Mouse (Mus musculus): ENCODE measurements around the gene Rrp12. TPM values are rescaled to one million over a fixed set of nuclear protein-coding genes. Genes with fewer than 3 reads are reported as not detected.

Gene Rrp12
- total RNA-seq, 2 experiments from 2014 or later = 21.1 to 22.4 TPM

GRCm38 (mm10) chr19:41850719-41851543 is 45.0 kb downstream of the Rrp12 start:
- DNase-seq (ENCODE audit: low spot score in 2 of 2) = no peak

GRCm38 (mm10) chr19:41850021-41850718 is 45.8 kb downstream of the Rrp12 start:
- DNase-seq (ENCODE audit: low spot score in 2 of 2) = no peak

GRCm38 (mm10) chr19:41847992-41848851 is 47.8 kb downstream of the Rrp12 start, which contains the start of gene Frat2:
Frat2 (minus strand) TSS chr19:41848132.
- peak; percentile 75 to 88 for DNase-seq (ENCODE audit: low spot score in 2 of 2)

GRCm38 (mm10) chr19:41847614-41847991 is 48.4 kb downstream of the Rrp12 start:
- peak in 1 of 2 experiments; percentile 32 for DNase-seq (ENCODE audit: low spot score in 2 of 2)

GRCm38 (mm10) chr19:41847091-41847581 is 48.8 kb downstream of the Rrp12 start:
- peak; percentile 23 to 54 for DNase-seq (ENCODE audit: low spot score in 2 of 2)

GRCm38 (mm10) chr19:41846366-41847090 is 49.4 kb downstream of the Rrp12 start:
- DNase-seq (ENCODE audit: low spot score in 2 of 2) = no peak

GRCm38 (mm10) chr19:41844345-41844744 is 51.6 kb downstream of the Rrp12 start:
- DNase-seq (ENCODE audit: low spot score in 2 of 2) = no peak

GRCm38 (mm10) chr19:41842706-41843105 is 53.3 kb downstream of the Rrp12 start:
- no peak for DNase-seq (ENCODE audit: low spot score in 2 of 2)

- DNase-seq (ENCODE audit: low spot score in 2 of 2) = no peak
These were observed 53.8 kb downstream of the Rrp12 start for GRCm38 (mm10) chr19:41842196-41842595.

GRCm38 (mm10) chr19:41841105-41841750 is 54.7 kb downstream of the Rrp12 start:
- no peak for DNase-seq (ENCODE audit: low spot score in 2 of 2)

GRCm38 (mm10) chr19:41839685-41840084 is 56.3 kb downstream of the Rrp12 start:
- DNase-seq (ENCODE audit: low spot score in 2 of 2) = no peak

GRCm38 (mm10) chr19:41838808-41839207 is 57.2 kb downstream of the Rrp12 start:
- DNase-seq (ENCODE audit: low spot score in 2 of 2) = no peak

- no peak for DNase-seq (ENCODE audit: low spot score in 2 of 2)
These were observed 58.1 kb downstream of the Rrp12 start for GRCm38 (mm10) chr19:41837917-41838261.

GRCm38 (mm10) chr19:41837194-41837916 is 58.6 kb downstream of the Rrp12 start:
- no peak for DNase-seq (ENCODE audit: low spot score in 2 of 2)

GRCm38 (mm10) chr19:41836719-41837118 is 59.3 kb downstream of the Rrp12 start:
- DNase-seq (ENCODE audit: low spot score in 2 of 2) = no peak

GRCm38 (mm10) chr19:41835816-41836215 is 60.2 kb downstream of the Rrp12 start:
- DNase-seq (ENCODE audit: low spot score in 2 of 2) = no peak

- DNase-seq (ENCODE audit: low spot score in 2 of 2) = no peak
These were observed 60.6 kb downstream of the Rrp12 start for GRCm38 (mm10) chr19:41835407-41835806.

- DNase-seq (ENCODE audit: low spot score in 2 of 2) = no peak
These were observed 63.3 kb downstream of the Rrp12 start for GRCm38 (mm10) chr19:41832501-41833201.

Measured in gastrocnemius, postnatal 4 days (tissue).